In the genomic region with DNA sequence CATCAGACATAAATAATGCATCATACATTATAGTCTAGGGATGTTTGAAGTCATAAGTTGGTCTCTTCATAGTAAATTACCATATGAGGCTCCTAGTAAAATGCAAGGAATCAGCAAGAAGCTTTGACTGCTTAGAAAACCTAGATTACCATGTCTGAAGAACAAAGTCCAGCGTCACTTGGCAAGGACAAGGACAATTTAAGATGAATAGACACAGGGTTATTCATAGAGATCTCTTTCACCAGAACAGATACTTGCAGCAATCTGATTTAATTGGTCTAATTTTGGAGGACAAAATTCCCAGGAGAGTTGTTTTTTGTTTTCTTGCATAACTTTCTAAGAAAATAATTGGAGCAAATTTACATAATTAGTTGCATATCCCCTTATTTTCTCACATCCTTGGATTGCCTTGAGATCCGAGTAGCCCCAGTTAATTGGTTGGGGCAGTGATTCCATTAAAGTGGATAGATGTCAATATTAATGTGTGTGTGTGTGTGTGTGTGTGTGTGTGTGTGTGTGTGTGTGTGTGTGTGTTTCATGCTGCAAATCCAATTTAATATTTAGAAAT, we compare ENCODE assay signal across 18 mouse cellular contexts.
"Had no signal": no experiment of that assay in that cellular context is flagged by ENCODE, and none has a peak within 500 bp of the region (broad histone marks: within the 10 kb centered on the region; RNA-seq: fewer than 3 reads in every experiment).

No protein-coding gene starts in this region.

- H3K9ac ChIP-seq: limb, embryonic 13.5 days; liver, embryonic 12.5 days; liver, embryonic 15.5 days; lung, embryonic 15.5 days had no signal

- H3K36me3 ChIP-seq: limb, embryonic 10.5 days; limb, embryonic 13.5 days; liver, embryonic 12.5 days; liver, embryonic 15.5 days; lung, embryonic 15.5 days; midbrain, embryonic 10.5 days had no signal

- H3K4me1 ChIP-seq: limb, embryonic 10.5 days; limb, embryonic 13.5 days; liver, embryonic 12.5 days; liver, embryonic 15.5 days; lung, embryonic 15.5 days had no signal

- H3K27me3 ChIP-seq: limb, embryonic 13.5 days; liver, embryonic 12.5 days; liver, embryonic 15.5 days; lung, embryonic 15.5 days had no signal

- DNase-seq: kidney, adult 18-20 months; kidney, adult 9 months; kidney, postnatal 14 days; kidney, postnatal 4 days; liver; lung, adult 18-20 months; lung, postnatal 10 days; lung, postnatal 36 days; thymus, adult 18-20 months; thymus, postnatal 36 days had no signal

- ATAC-seq: liver, embryonic 12.5 days; midbrain, embryonic 16.5 days had no signal

- H3K4me3 ChIP-seq: limb, embryonic 10.5 days; limb, embryonic 13.5 days; liver, embryonic 12.5 days; liver, embryonic 15.5 days; lung, embryonic 15.5 days; megakaryocyte, embryonic 14.5 days; midbrain, embryonic 10.5 days had no signal

- H3K4me2 ChIP-seq: limb, embryonic 13.5 days; liver, embryonic 12.5 days; liver, embryonic 15.5 days; lung, embryonic 15.5 days had no signal

- H3K27ac ChIP-seq: limb, embryonic 10.5 days; limb, embryonic 13.5 days; liver, embryonic 12.5 days; liver, embryonic 15.5 days; lung, embryonic 15.5 days; midbrain, embryonic 10.5 days had no signal

- H3K9me3 ChIP-seq: limb, embryonic 10.5 days; limb, embryonic 13.5 days; liver, embryonic 12.5 days; liver, embryonic 15.5 days; lung, embryonic 15.5 days; megakaryocyte, embryonic 14.5 days; midbrain, embryonic 10.5 days had no signal
